Mouse (Mus musculus) small intestine, adult 2 months (tissue): ENCODE measurements at regions not wholly inside any gene's neighbourhood (a gene's known extent, or its start where the extent isn't known, plus 50 kb on each side); places are given as distances from the start of the nearest gene placed in this dataset.

ENCODE experiments used
- CTCF ChIP-seq: fragments of 200-500 bp; IDR thresholded peaks from 2 replicates; pipeline ENCODE4 v1.5.1; 2012; ENCODE audit warnings: low read depth, mild to moderate bottlenecking, control low read depth, inconsistent platforms, low read length, moderate library complexity, mixed read lengths; ENCODE audit not compliant: insufficient replicate concordance, insufficient read length; ENCODE audit errors: extremely low read depth
- POLR2A ChIP-seq: fragments of 200-500 bp; IDR thresholded peaks from 2 replicates; pipeline ENCODE4 v1.6.1; 2012; ENCODE audit warnings: low read depth, mild to moderate bottlenecking, control low read depth, inconsistent platforms, low read length, moderate library complexity

- TF ChIP-seq POLR2A: no peak
- no peak for TF ChIP-seq CTCF
These were observed 311.5 kb downstream of the Vrk1 start for GRCm38 (mm10) chr12:106321511-106321910.
